Mouse (Mus musculus) embryonic facial prominence, embryonic 11.5 days (tissue): ENCODE measurements around the gene Slc17a8. TPM values are rescaled to one million over a fixed set of nuclear protein-coding genes. Genes with fewer than 3 reads are reported as not detected.
A peak's percentile ranks its signal among the peaks of the same experiment; 100 is the strongest.

Source experiments
- ATAC-seq: fragments of 200-750 bp; cut with Nextera tagmentation; replicated peaks from 2 replicates; pipeline ENCODE4 v1.8.0; 2017; ENCODE audit warnings: low read depth; ENCODE audit not compliant: insufficient number of reproducible peaks, low FRiP score, low TSS enrichment
- DNase-seq: peaks from one replicate; pipeline ENCODE4 v3.0.0-alpha.2; 2015; ENCODE audit warnings: low spot score
- H3K27ac ChIP-seq: fragments of 300-500 bp; sonication (generic); replicated peaks from 2 replicates; pipeline ENCODE4 v1.5.1; 2014; ENCODE audit warnings: mild to moderate bottlenecking, low read depth, low read length, control low read depth
- H3K27me3 ChIP-seq: fragments of 300-500 bp; sonication (generic); 2 replicates; pipeline ENCODE4 v1.6.1; 2014; ENCODE audit warnings: mild to moderate bottlenecking, low read length, moderate library complexity, mixed read lengths; ENCODE audit not compliant: control insufficient read depth, insufficient read depth
- H3K36me3 ChIP-seq: fragments of 300-500 bp; sonication (generic); replicated peaks from 2 replicates; pipeline ENCODE4 v1.6.1; 2014; ENCODE audit warnings: low read depth, mild to moderate bottlenecking, low read length, moderate library complexity, mixed read lengths; ENCODE audit not compliant: control insufficient read depth, insufficient read depth
- H3K4me1 ChIP-seq: fragments of 300-500 bp; sonication (generic); 2 replicates; pipeline ENCODE4 v1.6.1; 2014; ENCODE audit warnings: low read length, mixed read lengths; ENCODE audit not compliant: control insufficient read depth, insufficient read depth
- H3K4me2 ChIP-seq: fragments of 300-500 bp; sonication (generic); 2 replicates; pipeline ENCODE4 v1.6.1; 2014; ENCODE audit warnings: low read depth, mild to moderate bottlenecking, control low read depth, low read length, moderate library complexity
- H3K4me3 ChIP-seq: fragments of 300-500 bp; sonication (generic); 2 replicates; pipeline ENCODE4 v1.5.1; 2014; ENCODE audit warnings: low read depth, low read length, control low read depth
- H3K9ac ChIP-seq: fragments of 300-500 bp; sonication (generic); replicated peaks from 2 replicates; pipeline ENCODE4 v1.6.1; 2014; ENCODE audit warnings: mild to moderate bottlenecking, control low read depth, low read length
- H3K9me3 ChIP-seq: fragments of 300-500 bp; sonication (generic); replicated peaks from 2 replicates; pipeline ENCODE4 v1.6.1; 2016; ENCODE audit warnings: mild to moderate bottlenecking, low read length, inconsistent platforms, mixed read lengths; ENCODE audit not compliant: control insufficient read depth
- WGBS: fragments of 180-500 bp; shearing (Covaris S2); extraction: QIAGEN DNeasy Blood & Tissue Kit; methylation state at CpG from one replicate; pipeline ENCODE4 v1.1.7; 2014; 5-methylcytosine and 5-hydroxymethylcytosine counted together
- polyA plus RNA-seq: library from polyadenylated mRNA; unstranded; fragments of >200 nt; fragmentation: Nextera tagmentation; extraction: Ambion mirVana; gene quantifications from 2 replicates; pipeline ENCODE4 v1.2.1, GENCODE M21; 2014

The Slc17a8 gene
- polyA plus RNA-seq, 1 experiment from 2014 or later: 0.13 TPM

DNA sequence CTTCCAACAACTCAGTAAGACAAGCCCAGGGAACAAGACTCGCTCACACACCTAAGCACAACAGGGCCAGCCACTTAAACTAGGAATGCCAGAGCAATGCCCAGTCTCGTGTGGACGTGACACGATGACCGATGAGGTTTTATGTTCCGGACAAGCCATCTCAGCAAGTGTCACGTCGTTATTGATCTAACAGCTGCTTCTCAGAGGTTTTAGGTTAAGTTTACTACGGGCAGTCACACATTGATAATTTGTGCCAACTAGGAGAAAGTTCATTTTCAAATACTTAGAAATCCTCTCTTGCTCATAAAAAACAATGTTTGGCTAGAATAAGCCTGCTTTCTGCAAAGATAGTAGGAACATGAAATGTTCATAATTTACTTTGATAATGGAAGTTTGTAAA lies 25.9 kb upstream of the Slc17a8 start:
- no peaks in the 10 kb centered on the region for H3K4me1 ChIP-seq
- no peak overlapping the region for H3K27ac ChIP-seq
- H3K27me3 ChIP-seq: no peaks in the 10 kb centered on the region
- no peaks in the 10 kb centered on the region for H3K9me3 ChIP-seq
- 91% methylated on average over 9 of the region's 9 CpGs for WGBS
- ATAC-seq: no peak
- no peak overlapping the region for H3K4me3 ChIP-seq
- H3K9ac ChIP-seq: no peak overlapping the region
- no peak for DNase-seq
- no peaks in the 10 kb centered on the region for H3K36me3 ChIP-seq
- H3K4me2 ChIP-seq: no peak overlapping the region

- ATAC-seq (no peak), DNase-seq (no peak)
- H3K4me2 ChIP-seq: no peak overlapping the region
- no peaks in the 10 kb centered on the region; the same call in 1 of the 2 replicates for H3K36me3 ChIP-seq
- no peak overlapping the region for H3K4me3 ChIP-seq
- H3K9ac ChIP-seq: no peak overlapping the region
- no peak overlapping the region for H3K27ac ChIP-seq
- H3K4me1 ChIP-seq: no peaks in the 10 kb centered on the region
- 87% methylated on average over 3 of the region's 3 CpGs for WGBS
- H3K9me3 ChIP-seq: no peaks in the 10 kb centered on the region
- no peaks in the 10 kb centered on the region for H3K27me3 ChIP-seq
Measured at GRCm38 (mm10) chr10:89637001-89637400, 15.9 kb upstream of the Slc17a8 start.

- Histone ChIP-seq H3K4me2 (no peak overlapping the region), H3K9ac (no peak overlapping the region), H3K4me3 (no peak overlapping the region), H3K27ac (no peak overlapping the region), H3K4me1 (no peaks in the 10 kb centered on the region), H3K27me3 (no peaks in the 10 kb centered on the region), H3K9me3 (no peaks in the 10 kb centered on the region), H3K36me3 (no peaks in the 10 kb centered on the region)
- ATAC-seq (no peak), DNase-seq (no peak)
- WGBS: 83% methylated on average over 5 of the region's 5 CpGs
Measured at GRCm38 (mm10) chr10:89635018-89635417, 14.0 kb upstream of the Slc17a8 start.

- Histone ChIP-seq H3K9me3 (no peaks in the 10 kb centered on the region), H3K4me2 (no peak overlapping the region), H3K27me3 (no peaks in the 10 kb centered on the region), H3K9ac (no peak overlapping the region), H3K36me3 (no peaks in the 10 kb centered on the region), H3K4me3 (no peak overlapping the region), H3K27ac (no peak overlapping the region), H3K4me1 (no peaks in the 10 kb centered on the region)
- no peak for ATAC-seq
- DNase-seq: no peak
- WGBS: 89% methylated on average over 7 of the region's 7 CpGs
Measured at GRCm38 (mm10) chr10:89633736-89634426, 12.8 kb upstream of the Slc17a8 start.

- Histone ChIP-seq H3K4me2 (no peak overlapping the region), H3K27ac (no peak overlapping the region), H3K36me3 (no peaks in the 10 kb centered on the region), H3K4me1 (no peaks in the 10 kb centered on the region), H3K27me3 (no peaks in the 10 kb centered on the region), H3K9ac (no peak overlapping the region), H3K4me3 (no peak overlapping the region), H3K9me3 (no peaks in the 10 kb centered on the region)
- DNase-seq (no peak), ATAC-seq (no peak)
- 92% methylated on average over 4 of the region's 4 CpGs for WGBS
Measured at GRCm38 (mm10) chr10:89633121-89633520, 12.1 kb upstream of the Slc17a8 start.

DNA sequence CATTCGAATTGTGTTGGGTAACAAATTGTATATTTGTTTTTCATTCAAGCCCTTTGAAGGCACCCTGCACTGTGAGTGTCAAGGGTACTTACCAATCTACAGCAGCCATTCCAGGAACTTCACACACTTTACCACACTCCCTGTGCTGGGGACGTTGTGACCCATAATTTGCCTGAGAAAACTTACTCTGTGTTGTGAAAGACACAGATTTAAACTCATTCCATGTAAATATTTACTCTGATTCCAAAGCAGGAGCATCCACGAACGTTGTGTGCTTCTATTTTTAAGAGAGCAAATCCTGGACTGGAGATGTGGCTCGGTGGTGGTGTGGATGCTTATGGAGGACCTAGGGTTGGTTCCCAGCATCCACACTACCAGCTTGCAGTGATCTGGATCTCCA lies 10.8 kb upstream of the Slc17a8 start:
- no peaks in the 10 kb centered on the region for H3K36me3 ChIP-seq
- no peaks in the 10 kb centered on the region for H3K4me1 ChIP-seq
- DNase-seq (no peak), ATAC-seq (no peak)
- 71% methylated on average over 5 of the region's 5 CpGs for WGBS
- no peak overlapping the region for H3K4me2 ChIP-seq
- no peaks in the 10 kb centered on the region for H3K27me3 ChIP-seq
- no peak overlapping the region for H3K9ac ChIP-seq
- H3K9me3 ChIP-seq: no peaks in the 10 kb centered on the region
- H3K27ac ChIP-seq: no peak overlapping the region
- H3K4me3 ChIP-seq: no peak overlapping the region

GRCm38 (mm10) chr10:89630564-89630963 lies 9.5 kb upstream of the Slc17a8 start:
- Histone ChIP-seq H3K27ac (no peak overlapping the region), H3K4me3 (no peak overlapping the region), H3K4me2 (no peak overlapping the region), H3K4me1 (no peaks in the 10 kb centered on the region), H3K9ac (no peak overlapping the region), H3K36me3 (no peaks in the 10 kb centered on the region), H3K27me3 (no peaks in the 10 kb centered on the region), H3K9me3 (no peaks in the 10 kb centered on the region)
- no peak for ATAC-seq
- 100% methylated on average over 1 of the region's 1 CpGs for WGBS
- no peak for DNase-seq

GRCm38 (mm10) chr10:89630052-89630451 lies 9.0 kb upstream of the Slc17a8 start:
- 0 out of 2 replicates have a peak, but pooled peaks have one; percentile 62 for ATAC-seq
- H3K9ac ChIP-seq: no peak overlapping the region
- H3K4me3 ChIP-seq: no peak overlapping the region
- H3K36me3 ChIP-seq: no peaks in the 10 kb centered on the region
- no peaks in the 10 kb centered on the region for H3K9me3 ChIP-seq
- no peak overlapping the region for H3K4me2 ChIP-seq
- H3K4me1 ChIP-seq: no peaks in the 10 kb centered on the region
- 26% methylated on average over 3 of the region's 3 CpGs for WGBS
- peak; percentile 90 for DNase-seq
- no peaks in the 10 kb centered on the region for H3K27me3 ChIP-seq
- H3K27ac ChIP-seq: no peak overlapping the region
